Comparison of ENCODE assay signal across 9 mouse cellular contexts in genomic region chr10:83618819-83619440, GRCm38 (mm10). TPM values are rescaled to one million over a fixed set of nuclear protein-coding genes. Genes with fewer than 3 reads are reported as not detected.
DNase-seq lines count a peak whose midpoint lies in the region; ATAC-seq and TF ChIP-seq lines count a peak whose summit lies in the region.
"Had no signal": no experiment of that assay in that cellular context is flagged by ENCODE, and none has a peak within 500 bp of the region (broad histone marks: within the 10 kb centered on the region; RNA-seq: fewer than 3 reads in every experiment).

No protein-coding gene starts in this region.

- H3K4me1 ChIP-seq in hindbrain, embryonic 10.5 days (replicated peaks) = peaks cover 18% of the 10 kb centered on the region
- H3K4me1 ChIP-seq in hindbrain, postnatal 0 days (ENCODE audit: insufficient read depth, low read length) = no peaks in the 10 kb centered on the region

- 0 out of 2 replicates have a peak overlapping the region, but pooled peaks have one; percentile 53 for H3K27ac ChIP-seq in hindbrain, embryonic 10.5 days
- H3K27ac ChIP-seq in hindbrain, postnatal 0 days = no peak overlapping the region; the same call in 1 of the 2 replicates
- H3K27ac ChIP-seq: heart, embryonic 13.5 days had no signal

- no peaks in the 10 kb centered on the region for H3K9me3 ChIP-seq in hindbrain, embryonic 10.5 days
- no peaks in the 10 kb centered on the region for H3K9me3 ChIP-seq in hindbrain, postnatal 0 days (ENCODE audit: low read length)
- H3K9me3 ChIP-seq: heart, embryonic 13.5 days had no signal

- no peaks in the 10 kb centered on the region for H3K27me3 ChIP-seq in hindbrain, embryonic 10.5 days (ENCODE audit: insufficient read depth, poor library complexity, severe bottlenecking)
- no peaks in the 10 kb centered on the region for H3K27me3 ChIP-seq in hindbrain, postnatal 0 days (ENCODE audit: insufficient read depth, low read length)
- H3K27me3 ChIP-seq: heart, embryonic 13.5 days had no signal

- no peak for DNase-seq in hindbrain, embryonic 10.5 days (ENCODE audit: low spot score)
- no peak for DNase-seq in hindbrain, postnatal 0 days (ENCODE audit: low spot score)
- DNase-seq in 3134 (ENCODE audit: extremely low read depth, insufficient read length, low spot score) = peak; percentile 31
- peak; percentile 79 to 85 for DNase-seq in cerebellum, adult 18-20 months
- peak; percentile 19 to 27 for DNase-seq in gastrocnemius, postnatal 36 days
- DNase-seq in natural killer cell, adult 2 months (ENCODE audit: low spot score in 2 of 2) = no peak
- DNase-seq in adrenal gland, postnatal 36 days = no peak
- DNase-seq: kidney, postnatal 14 days had no signal

- no peak overlapping the region for H3K4me3 ChIP-seq in hindbrain, embryonic 10.5 days
- H3K4me3 ChIP-seq in hindbrain, postnatal 0 days (ENCODE audit: low read length) = no peak overlapping the region
- H3K4me3 ChIP-seq: heart, embryonic 13.5 days had no signal

- 92% methylated on average over 12 of the region's 12 CpGs for WGBS in hindbrain, embryonic 10.5 days
- WGBS in hindbrain, postnatal 0 days = 71% methylated on average over 12 of the region's 12 CpGs

- intact Hi-C loops in gastrocnemius, postnatal 36 days (cut with DNase I) = no loop called here

- no peak for ATAC-seq in hindbrain, postnatal 0 days

- TF ChIP-seq CTCF in hindbrain, postnatal 0 days (IDR thresholded peaks at IDR 0.05; ENCODE audit: low read depth) = no peak

- no peak overlapping the region for H3K4me2 ChIP-seq in hindbrain, postnatal 0 days (ENCODE audit: low read depth, low read length)
- H3K4me2 ChIP-seq: heart, embryonic 13.5 days had no signal

- H3K36me3 ChIP-seq in hindbrain, embryonic 10.5 days = peaks cover 40% of the 10 kb centered on the region
- peaks cover 4% of the 10 kb centered on the region; the same call in 1 of the 2 replicates for H3K36me3 ChIP-seq in hindbrain, postnatal 0 days (ENCODE audit: insufficient read depth, low read length)

- H3K9ac ChIP-seq in hindbrain, postnatal 0 days (replicated peaks; ENCODE audit: low read length) = no peak overlapping the region
- H3K9ac ChIP-seq: heart, embryonic 13.5 days had no signal

RNA-seq across cellular contexts. Expression of gene Appl2, which starts 29.6 kb away (rescaled TPM):
- polyA plus RNA-seq in hindbrain, embryonic 10.5 days (2016; fragmentation: Nextera tagmentation; extraction: Ambion mirVana) = 29.6 and 35.2 TPM in 2 replicates
- total RNA-seq in hindbrain, postnatal 0 days (2014; rRNA removed) = 42.2 and 65.0 TPM in 2 replicates
- polyA plus RNA-seq in hindbrain, postnatal 0 days (2015; fragmentation: Nextera tagmentation; extraction: Ambion mirVana) = 45.2 and 48.6 TPM in 2 replicates
- total RNA-seq in gastrocnemius, postnatal 36 days (2021) = 10 to 100 TPM; 15.0 to 20.0 TPM
- 100 to 1,000 TPM in 1 of 2 experiments, 10 to 100 TPM in 1; 82.5 to 195 TPM for total RNA-seq in adrenal gland, postnatal 36 days (2021)

Comparison
In these comparisons a context has a peak if more than half of its experiments do, and no peak if none do; other contexts are left out.
1. DNase-seq: peak in 3134 (single experiment), cerebellum, adult 18-20 months (2 of 2) and gastrocnemius, postnatal 36 days (2 of 2); none in hindbrain, embryonic 10.5 days (single experiment), hindbrain, postnatal 0 days (single experiment), natural killer cell, adult 2 months (0 of 2) and adrenal gland, postnatal 36 days (0 of 2).